Mouse (Mus musculus) layer of hippocampus, adult 18-20 months (tissue): Measurements from ENCODE around the gene Sparcl1. TPM values are rescaled to one million over a fixed set of nuclear protein-coding genes. Genes with fewer than 3 reads are reported as not detected.

ENCODE experiments used
- DNase-seq, 2 experiments: peaks; one replicate each; pipeline ENCODE4 v3.0.0; 2022; ENCODE audit warnings: low spot score in 2 of 2
- total RNA-seq, 2 experiments: library from RNA; stranded (reverse); gene quantifications; 2 replicates each; pipeline ENCODE4 v1.2.3; 2021

The Sparcl1 gene
- total RNA-seq, 2 experiments from 2014 or later = 1,467 to 1,533 TPM

DNA sequence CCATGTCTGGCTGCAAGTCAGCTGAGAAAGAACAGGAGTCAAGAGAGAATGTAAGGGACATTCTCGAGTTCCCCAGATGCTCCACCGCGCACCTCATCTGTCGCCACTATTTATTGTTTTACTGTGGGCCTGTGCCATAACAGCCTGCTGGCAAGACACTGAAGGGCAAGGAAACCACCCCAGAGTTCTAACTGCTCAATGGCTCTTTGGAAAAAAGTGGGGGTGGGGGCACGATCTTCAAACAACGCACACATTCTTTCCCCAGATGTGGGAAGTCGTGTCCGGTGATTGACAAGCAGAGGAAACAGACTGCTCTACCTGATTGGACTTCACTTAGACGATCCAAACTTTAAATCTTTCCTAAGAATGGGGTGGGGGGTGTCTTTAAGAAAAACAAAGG lies 1.5 kb downstream of the Sparcl1 start:
- peak in 1 of 2 experiments; percentile 54 for DNase-seq

- peak; percentile 59 to 80 for DNase-seq
Measured at GRCm38 (mm10) chr5:104110171-104110920, 3.2 kb downstream of the Sparcl1 start.

- peak in 1 of 2 experiments; percentile 19 for DNase-seq
Measured at GRCm38 (mm10) chr5:104109516-104109915, 4.0 kb downstream of the Sparcl1 start.

DNA sequence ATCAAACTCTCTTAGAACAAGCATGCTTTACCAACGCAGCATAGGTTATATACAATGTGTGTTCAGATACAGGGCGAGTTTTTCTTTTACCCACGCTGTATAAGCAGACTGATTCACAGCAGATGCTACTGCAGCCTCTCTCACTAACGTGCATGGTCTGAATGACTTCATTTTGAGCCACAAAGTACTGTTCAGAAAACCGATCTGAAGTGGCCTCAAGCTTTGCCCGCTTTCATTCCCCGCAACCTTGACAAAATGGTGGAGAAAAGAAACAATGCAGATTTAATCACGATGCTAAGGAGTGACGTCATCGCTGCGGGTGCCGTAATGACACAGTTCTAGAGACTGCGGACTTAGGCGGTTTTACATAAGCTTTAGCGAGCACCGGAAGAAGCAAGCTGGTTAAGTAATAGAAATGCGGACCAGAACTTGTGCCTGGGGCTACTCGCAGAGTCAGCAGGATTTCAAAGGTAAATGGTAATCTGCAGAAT lies 4.6 kb downstream of the Sparcl1 start:
- peak; percentile 49 to 78 for DNase-seq

DNA sequence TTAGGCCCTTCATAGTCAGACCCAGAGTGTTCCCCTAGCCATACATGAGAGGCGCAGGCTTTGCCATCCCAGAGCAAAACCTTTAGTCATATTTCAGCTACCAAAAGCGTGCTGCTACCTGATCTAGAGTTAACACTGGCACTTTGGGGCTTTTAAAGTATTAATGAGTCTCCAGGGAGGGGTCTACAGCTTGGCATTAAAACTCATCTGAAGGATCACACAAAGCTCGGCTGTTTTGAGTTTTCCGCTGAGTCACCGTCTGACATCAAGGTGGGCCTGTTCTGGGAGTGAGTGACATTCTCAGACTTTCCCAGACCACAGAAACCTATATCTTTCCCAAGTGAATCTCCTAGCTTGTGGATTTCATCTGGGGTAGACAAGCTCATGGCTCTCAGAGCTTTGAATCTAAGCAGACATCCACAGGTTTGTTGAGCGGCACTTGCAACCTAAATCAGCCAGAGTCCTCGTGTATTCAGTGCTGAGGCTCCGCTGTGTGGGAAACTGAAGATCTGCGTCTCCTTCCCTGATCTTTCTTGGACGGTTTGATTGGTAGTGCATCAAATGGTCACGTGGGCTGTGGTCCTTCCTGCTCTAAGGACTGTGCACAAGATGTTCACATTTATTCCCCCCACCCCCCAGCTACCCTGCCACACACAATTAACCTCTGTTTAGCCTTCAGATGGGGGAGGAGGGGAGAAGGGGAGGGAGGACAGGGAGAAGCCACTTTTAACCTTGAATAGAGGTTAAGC lies 5.2 kb downstream of the Sparcl1 start:
- DNase-seq = peak in 1 of 2 experiments; percentile 49

DNA sequence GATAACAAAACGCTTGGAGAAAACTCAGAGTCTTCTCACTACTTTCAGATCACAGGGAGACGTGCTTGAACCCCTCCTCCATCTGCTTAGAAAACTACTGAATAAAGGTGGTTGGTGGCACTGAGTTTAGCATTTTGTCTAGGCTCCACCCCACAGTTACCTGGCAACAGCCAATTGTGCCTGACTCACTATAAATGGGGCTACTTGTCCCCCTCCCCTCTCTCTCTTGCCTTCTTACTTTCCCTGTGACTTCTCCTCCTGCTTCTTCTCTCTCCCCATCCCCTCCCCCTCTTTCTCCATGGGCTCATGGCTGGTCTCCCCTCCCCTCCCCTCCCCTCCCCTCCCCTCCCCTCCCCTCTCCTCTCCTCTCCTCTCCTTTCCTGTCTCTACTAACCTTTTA lies 9.4 kb downstream of the Sparcl1 start:
- no peak for DNase-seq

- no peak for DNase-seq
Measured at GRCm38 (mm10) chr5:104103171-104103570, 10.4 kb downstream of the Sparcl1 start.

- DNase-seq = peak in 1 of 2 experiments; percentile 33
Measured at GRCm38 (mm10) chr5:104101678-104102531, 11.6 kb downstream of the Sparcl1 start.

DNA sequence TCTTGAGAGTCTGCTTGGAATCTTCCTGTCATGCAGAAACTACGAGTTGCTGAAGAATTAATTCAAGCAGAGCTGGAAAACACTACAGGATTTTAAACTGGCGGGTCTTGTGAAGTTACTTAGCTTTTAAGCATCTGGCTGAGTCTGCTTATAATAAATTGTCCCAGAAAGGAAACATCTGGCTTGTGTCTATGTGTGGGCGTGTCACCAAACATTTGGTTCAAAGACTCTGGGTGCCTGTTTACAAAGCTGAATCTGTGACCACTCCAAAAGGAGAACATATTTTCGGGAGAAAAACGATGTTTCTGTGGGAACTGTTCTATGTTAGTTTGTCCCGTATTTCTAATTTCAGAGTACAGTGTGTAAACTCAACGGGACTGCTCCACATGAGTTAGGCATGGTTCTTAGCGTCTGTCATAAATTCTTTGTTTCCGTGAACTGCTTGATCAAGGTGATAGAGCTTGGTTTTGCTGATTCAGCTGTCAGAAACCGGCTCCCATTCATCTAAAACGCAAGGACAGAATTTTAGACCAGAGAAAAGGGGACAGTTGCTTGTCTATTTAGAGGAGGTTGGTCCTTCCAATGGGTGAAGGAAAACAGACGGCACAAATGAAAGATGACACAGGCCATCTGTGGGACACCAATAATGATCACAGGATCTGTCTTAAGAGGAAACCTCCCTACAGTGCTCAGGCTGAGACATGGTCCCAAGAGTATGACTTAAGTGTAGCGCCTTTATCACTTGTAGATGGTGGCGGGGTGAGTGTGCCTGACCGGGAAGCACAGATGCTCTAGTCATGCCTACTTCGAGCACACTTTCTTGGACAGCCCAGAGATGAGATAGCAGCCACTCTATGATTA lies 17.2 kb downstream of the Sparcl1 start:
- peak in 1 of 2 experiments; percentile 30 for DNase-seq

DNA sequence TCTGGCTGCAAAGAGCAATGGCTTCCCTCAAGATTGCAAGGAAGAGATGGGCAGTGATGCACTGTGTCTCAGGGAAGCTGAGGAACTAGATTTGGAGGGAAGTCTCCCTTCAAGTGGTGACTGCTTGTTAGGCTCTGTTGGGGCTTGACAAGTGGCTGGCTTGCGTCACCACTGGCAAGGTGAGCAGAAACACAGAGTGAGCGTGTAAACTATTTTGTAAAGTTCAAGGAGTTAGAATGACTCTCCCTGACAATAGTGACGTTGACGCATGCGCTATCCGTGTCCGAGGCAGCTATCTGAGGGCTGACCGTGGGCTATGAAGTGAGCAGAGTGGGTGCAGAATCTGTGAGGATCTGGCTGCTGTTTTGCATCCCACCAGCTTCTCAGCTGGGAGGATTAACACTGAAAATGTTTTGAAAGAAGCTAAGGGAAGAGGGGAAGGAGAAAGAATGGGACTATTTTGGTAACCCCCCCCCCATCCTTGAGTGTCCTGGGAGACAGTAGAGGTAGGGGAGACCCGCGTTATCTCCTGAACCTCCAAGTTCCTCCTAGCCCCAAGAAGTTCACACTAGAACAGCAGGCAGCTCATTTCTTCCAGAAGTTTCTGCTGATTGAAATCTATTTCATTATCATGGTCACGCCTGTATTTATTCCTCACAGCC lies 18.0 kb downstream of the Sparcl1 start:
- no peak for DNase-seq

DNA sequence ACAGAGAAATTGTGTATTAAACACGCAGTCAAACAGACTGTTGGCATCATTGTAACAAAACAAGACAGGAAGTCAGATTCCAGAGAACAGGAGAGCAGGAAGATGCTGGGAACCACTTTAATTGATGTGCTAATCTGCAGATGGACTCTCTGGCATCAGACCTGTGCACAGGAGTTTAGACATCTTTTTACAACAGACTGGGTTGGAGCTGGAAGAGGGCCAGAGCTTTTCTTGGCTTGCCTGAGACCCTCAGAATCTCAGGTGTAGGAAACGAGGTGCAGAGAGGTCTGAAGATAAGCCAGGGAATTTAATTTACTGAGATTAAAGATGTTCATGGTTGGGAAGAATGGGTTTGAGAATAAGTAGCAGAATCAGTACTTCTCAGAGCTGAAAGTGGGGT lies 23.8 kb downstream of the Sparcl1 start:
- DNase-seq = no peak

DNA sequence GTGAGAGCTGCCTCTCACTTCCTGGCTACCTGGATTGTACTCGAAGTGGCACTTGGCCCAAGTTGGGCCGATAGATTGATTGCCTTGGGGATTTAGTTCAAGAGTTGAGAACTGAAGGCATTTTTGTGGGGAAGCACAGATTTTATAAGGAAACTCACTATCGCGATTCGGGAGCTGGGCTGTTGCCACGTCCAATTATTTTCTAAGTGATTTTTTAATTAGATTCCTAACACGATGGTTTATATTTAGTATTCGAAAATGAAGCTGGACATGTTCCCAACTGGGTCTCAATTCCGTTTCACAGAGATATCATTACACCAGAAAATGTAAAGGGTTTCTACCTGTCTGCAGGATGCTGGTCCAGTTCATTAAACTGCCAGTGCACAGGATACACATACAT lies 28.2 kb downstream of the Sparcl1 start:
- no peak for DNase-seq

DNA sequence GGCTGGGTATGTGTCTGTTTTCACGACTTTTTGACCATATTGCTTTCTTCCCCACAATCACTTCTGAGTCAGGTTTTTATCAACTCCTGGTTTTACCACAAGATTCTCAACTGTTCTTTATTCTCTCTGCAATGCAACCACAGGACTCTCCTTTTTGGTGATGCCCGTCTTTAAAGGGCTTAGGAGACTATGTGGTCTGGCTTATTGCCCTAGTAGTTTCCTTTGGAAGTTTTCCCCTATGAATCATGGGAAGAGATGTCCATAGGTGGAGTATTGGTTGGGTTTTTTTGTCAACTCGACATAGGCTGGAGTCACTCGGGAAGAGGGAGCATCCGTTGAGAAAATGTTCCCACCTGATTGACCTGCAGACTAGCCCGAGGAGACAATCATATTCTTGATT lies 32.8 kb downstream of the Sparcl1 start:
- no peak for DNase-seq

- DNase-seq = no peak
Measured at GRCm38 (mm10) chr5:104077508-104077907, 36.0 kb downstream of the Sparcl1 start, which contains the start of gene Gm17660. Gene Gm17660, minus strand, starts transcription at chr5:104077608.

GRCm38 (mm10) chr5:104076361-104076760 lies 37.2 kb downstream of the Sparcl1 start:
- DNase-seq = no peak

DNA sequence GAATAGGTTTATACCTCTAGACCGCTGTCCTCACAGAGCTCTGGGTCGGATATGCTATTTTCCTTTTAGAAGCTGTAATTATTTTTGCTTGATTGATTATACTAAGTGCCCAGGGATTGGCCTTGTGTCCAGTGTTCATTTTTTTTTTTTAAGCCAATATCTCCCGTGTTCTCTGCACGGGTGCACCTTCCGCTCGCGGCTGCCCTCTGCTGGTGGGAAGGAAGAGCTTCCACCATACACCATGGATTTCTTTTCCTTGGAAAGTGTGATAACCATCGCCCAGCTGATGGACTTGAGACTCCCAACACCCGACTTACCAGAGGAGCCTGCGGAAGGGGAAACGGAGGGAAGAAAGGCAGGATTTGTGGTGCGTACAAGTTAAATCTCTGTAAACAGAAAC lies 39.1 kb downstream of the Sparcl1 start:
- DNase-seq = peak in 1 of 2 experiments; percentile 70

- DNase-seq = no peak
Measured at GRCm38 (mm10) chr5:104073602-104074001, 39.9 kb downstream of the Sparcl1 start.

- DNase-seq = peak in 1 of 2 experiments; percentile 34
Measured at GRCm38 (mm10) chr5:104072272-104072886, 41.2 kb downstream of the Sparcl1 start.

- peak in 1 of 2 experiments; percentile 34 for DNase-seq
Measured at GRCm38 (mm10) chr5:104071048-104071447, 42.5 kb downstream of the Sparcl1 start.
